Mouse (Mus musculus) heart, embryonic 11.5 days (tissue): ENCODE measurements around the gene Cdh5. TPM values are rescaled to one million over a fixed set of nuclear protein-coding genes. Genes with fewer than 3 reads are reported as not detected.
"Not testable (repeated sequence)": the region's sequence is repeated elsewhere in the genome, so short reads cannot be mapped to it uniquely, and the experiment has no call there.

Experiments
- ATAC-seq: fragments of 200-750 bp; cut with Nextera tagmentation; replicated peaks from 2 replicates; pipeline ENCODE4 v1.8.0; 2017; ENCODE audit warnings: moderate library complexity; ENCODE audit not compliant: insufficient number of reproducible peaks, low FRiP score, low TSS enrichment
- H3K27ac ChIP-seq: fragments of 300-500 bp; sonication (generic); 2 replicates; pipeline ENCODE4 v1.5.1; 2014; ENCODE audit warnings: mild to moderate bottlenecking, low read depth, low read length
- H3K27me3 ChIP-seq: fragments of 300-500 bp; sonication (generic); 2 replicates; pipeline ENCODE4 v1.6.1; 2014; ENCODE audit warnings: mild to moderate bottlenecking, low read length, mixed read lengths; ENCODE audit not compliant: control insufficient read depth, insufficient read depth
- H3K36me3 ChIP-seq: fragments of 300-500 bp; sonication (generic); 2 replicates; pipeline ENCODE4 v1.6.1; 2014; ENCODE audit warnings: mild to moderate bottlenecking, low read length, moderate library complexity, mixed read lengths; ENCODE audit not compliant: control insufficient read depth, insufficient read depth
- H3K4me1 ChIP-seq: fragments of 300-500 bp; sonication (generic); 2 replicates; pipeline ENCODE4 v1.6.1; 2014; ENCODE audit warnings: low read length; ENCODE audit not compliant: control insufficient read depth, insufficient read depth
- H3K4me2 ChIP-seq: fragments of 300-500 bp; sonication (generic); 2 replicates; pipeline ENCODE4 v1.6.1; 2014; ENCODE audit warnings: mild to moderate bottlenecking, moderate library complexity
- H3K4me3 ChIP-seq: fragments of 300-500 bp; sonication (generic); 2 replicates; pipeline ENCODE4 v1.5.1; 2014; ENCODE audit warnings: low read depth, low read length
- H3K9ac ChIP-seq: fragments of 300-500 bp; sonication (generic); 2 replicates; pipeline ENCODE4 v1.6.1; 2014; ENCODE audit warnings: mild to moderate bottlenecking, low read depth, low read length, moderate library complexity
- H3K9me3 ChIP-seq: fragments of 300-500 bp; sonication (generic); replicated peaks from 2 replicates; pipeline ENCODE4 v1.6.1; 2016; ENCODE audit warnings: low read length; ENCODE audit not compliant: control insufficient read depth
- WGBS: fragments of 180-500 bp; shearing (Covaris S2); extraction: QIAGEN DNeasy Blood & Tissue Kit; methylation state at CpG from one replicate; pipeline ENCODE4 v1.1.7; 2014; ENCODE audit not compliant: insufficient replicate concordance; 5-methylcytosine and 5-hydroxymethylcytosine counted together
- polyA plus RNA-seq: library from polyadenylated mRNA; unstranded; fragments of >200 nt; fragmentation: Nextera tagmentation; extraction: Ambion mirVana; gene quantifications from 2 replicates; pipeline ENCODE4 v1.2.1, GENCODE M21; 2014

The Cdh5 gene
- polyA plus RNA-seq, 1 experiment from 2014 or later: 42.6 TPM

DNA sequence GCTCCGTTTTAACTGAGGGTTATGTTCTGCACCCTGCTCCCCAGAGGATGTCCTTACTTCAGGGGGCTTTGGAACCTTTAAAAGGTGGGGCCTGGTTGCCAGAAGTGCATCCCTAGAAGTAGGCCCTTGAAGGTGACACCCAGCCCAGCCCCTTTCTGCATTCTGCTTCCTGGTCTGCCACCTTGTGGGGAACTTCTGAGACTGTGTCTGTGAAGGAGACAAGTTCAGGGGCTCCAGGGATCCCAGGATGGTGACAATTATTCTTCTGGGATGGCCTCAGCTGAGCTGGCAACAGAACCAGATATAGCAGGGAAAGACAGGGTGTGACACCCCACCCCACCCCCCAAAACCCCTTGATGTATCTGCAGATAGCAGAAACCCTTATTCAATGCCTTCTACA lies 14.3 kb upstream of the Cdh5 start:
- no peaks in the 10 kb centered on the region for H3K4me1 ChIP-seq
- no peaks in the 10 kb centered on the region for H3K9me3 ChIP-seq
- H3K9ac ChIP-seq: no peak overlapping the region
- H3K4me2 ChIP-seq: no peak overlapping the region
- WGBS: 20% methylated on average over 1 of the region's 1 CpGs
- H3K36me3 ChIP-seq: no peaks in the 10 kb centered on the region
- H3K27me3 ChIP-seq: no peaks in the 10 kb centered on the region
- H3K27ac ChIP-seq: no peak overlapping the region
- H3K4me3 ChIP-seq: no peak overlapping the region
- no peak for ATAC-seq

DNA sequence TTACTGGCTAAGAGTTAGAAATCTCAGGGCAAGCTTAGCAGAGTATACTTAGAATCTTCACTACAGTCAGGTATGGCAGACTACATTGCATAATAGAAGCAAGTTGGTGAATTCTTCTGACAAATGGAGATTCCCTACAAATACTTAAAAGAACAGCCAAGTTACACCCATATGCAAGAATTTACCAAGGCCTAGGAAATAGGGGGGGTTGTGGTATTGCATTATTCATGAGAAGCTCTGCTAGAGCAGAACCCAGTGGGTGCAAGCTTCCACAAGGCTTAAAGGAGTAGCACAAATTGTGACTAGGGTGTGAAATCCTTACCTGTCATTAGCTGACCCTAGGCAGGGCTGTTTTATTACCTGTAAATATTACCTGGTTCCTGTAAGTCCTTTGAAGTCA lies 13.5 kb upstream of the Cdh5 start:
- not testable (repeated sequence) for H3K4me2 ChIP-seq, H3K9me3 ChIP-seq, H3K27ac ChIP-seq, H3K9ac ChIP-seq, H3K27me3 ChIP-seq, H3K4me1 ChIP-seq, ATAC-seq, H3K36me3 ChIP-seq, H3K4me3 ChIP-seq

GRCm38 (mm10) chr8:104088881-104089280 lies 12.5 kb upstream of the Cdh5 start:
- 69% methylated on average over 3 of the region's 3 CpGs for WGBS
- Histone ChIP-seq H3K4me2 (no peak overlapping the region), H3K4me3 (no peak overlapping the region), H3K9ac (no peak overlapping the region), H3K36me3 (no peaks in the 10 kb centered on the region), H3K4me1 (no peaks in the 10 kb centered on the region), H3K9me3 (no peaks in the 10 kb centered on the region), H3K27me3 (no peaks in the 10 kb centered on the region), H3K27ac (no peak overlapping the region)
- no peak for ATAC-seq

GRCm38 (mm10) chr8:104090993-104091900 lies 10.2 kb upstream of the Cdh5 start:
- not testable (repeated sequence) for H3K4me3 ChIP-seq, H3K9ac ChIP-seq, H3K36me3 ChIP-seq, H3K27me3 ChIP-seq, H3K9me3 ChIP-seq, ATAC-seq, H3K4me1 ChIP-seq, H3K27ac ChIP-seq
- 5% methylated on average over 24 of the region's 24 CpGs for WGBS
- peak overlapping the region; percentile 50 for H3K4me2 ChIP-seq

DNA sequence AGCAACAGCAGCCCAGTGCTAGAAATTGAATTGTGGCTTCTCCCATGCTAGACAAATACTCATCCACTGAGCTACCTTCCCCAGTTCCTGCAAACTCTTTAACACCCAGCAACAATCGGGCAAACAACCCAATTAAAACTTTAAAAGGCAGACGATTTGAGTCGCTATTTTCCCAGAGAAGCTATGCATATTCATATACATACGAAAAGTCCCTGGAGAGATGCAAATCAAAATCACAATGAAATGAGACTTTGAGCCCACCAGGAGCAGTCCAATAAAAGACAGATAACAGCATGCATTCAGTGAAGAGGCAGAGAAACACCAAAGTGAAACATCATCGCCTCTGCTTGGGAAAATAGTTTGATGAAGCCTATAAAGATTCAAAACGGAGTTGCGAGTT lies 8.1 kb upstream of the Cdh5 start:
- 51% methylated on average over 7 of the region's 7 CpGs for WGBS
- no peak overlapping the region for H3K4me3 ChIP-seq

GRCm38 (mm10) chr8:104095595-104095994 lies 5.8 kb upstream of the Cdh5 start:
- H3K36me3 ChIP-seq: no peaks in the 10 kb centered on the region
- H3K4me2 ChIP-seq: no peak overlapping the region
- H3K27ac ChIP-seq: peak overlapping the region; percentile 84
- 60% methylated on average over 9 of the region's 9 CpGs for WGBS
- H3K4me1 ChIP-seq: peaks cover 7% of the 10 kb centered on the region; the same call in 1 of the 2 replicates
- no peak overlapping the region for H3K4me3 ChIP-seq
- H3K9ac ChIP-seq: peak overlapping the region; percentile 39; the same call in 1 of the 2 replicates
- H3K9me3 ChIP-seq: no peaks in the 10 kb centered on the region
- no peaks in the 10 kb centered on the region for H3K27me3 ChIP-seq
- ATAC-seq: peak; percentile 49

More for the DNA sequence above, 8.1 kb upstream of the Cdh5 start:
- no peaks in the 10 kb centered on the region for H3K4me1 ChIP-seq
- H3K27ac ChIP-seq: no peak overlapping the region
- H3K27me3 ChIP-seq: no peaks in the 10 kb centered on the region
- H3K9me3 ChIP-seq: no peaks in the 10 kb centered on the region
- no peaks in the 10 kb centered on the region for H3K36me3 ChIP-seq
- no peak for ATAC-seq
- H3K4me2 ChIP-seq: no peak overlapping the region
- H3K9ac ChIP-seq: no peak overlapping the region

GRCm38 (mm10) chr8:104096644-104097043 lies 4.8 kb upstream of the Cdh5 start:
- Histone ChIP-seq H3K27me3 (no peaks in the 10 kb centered on the region), H3K4me3 (no peak overlapping the region), H3K27ac (peak overlapping the region; percentile 84), H3K9me3 (no peaks in the 10 kb centered on the region), H3K9ac (no peak overlapping the region), H3K4me2 (no peak overlapping the region), H3K36me3 (no peaks in the 10 kb centered on the region), H3K4me1 (peaks cover 7% of the 10 kb centered on the region)
- WGBS: 49% methylated on average over 10 of the region's 10 CpGs
- 0 out of 2 replicates have a peak, but pooled peaks have one; percentile 25 for ATAC-seq

DNA sequence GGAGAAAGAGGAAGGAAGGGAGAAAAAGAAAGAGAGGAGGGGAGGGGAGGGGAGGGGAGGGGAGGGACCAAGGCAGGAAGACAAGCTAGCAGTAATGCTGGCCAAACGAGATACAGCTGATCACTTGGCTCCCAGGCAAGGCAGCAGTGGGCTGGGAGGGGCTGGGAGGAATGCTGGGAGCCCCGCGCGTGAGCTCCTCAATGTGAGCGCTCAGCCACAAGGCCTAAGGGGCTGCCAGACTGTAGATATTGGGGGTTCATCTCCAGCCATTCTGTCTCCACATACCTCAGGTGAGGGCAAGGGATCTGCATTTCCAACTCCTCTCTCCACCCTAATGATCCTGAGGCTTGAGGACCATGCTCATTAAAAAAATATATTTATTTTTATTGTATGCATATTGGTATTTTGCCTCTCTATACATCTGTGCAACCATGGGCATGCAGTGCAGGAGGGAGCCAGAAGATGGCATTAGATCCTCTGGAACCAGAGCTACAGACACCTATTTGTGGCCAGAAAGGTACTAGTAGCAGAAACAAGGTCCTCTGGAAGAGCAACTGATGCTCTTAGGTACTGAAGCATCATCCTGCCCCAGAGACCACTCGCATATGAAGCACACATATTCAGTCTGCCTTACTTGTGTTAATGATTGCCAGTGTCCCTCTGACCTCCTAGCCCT lies 2.6 kb upstream of the Cdh5 start:
- Histone ChIP-seq H3K27ac (peak overlapping the region; percentile 42; the same call in 1 of the 2 replicates), H3K36me3 (no peaks in the 10 kb centered on the region), H3K4me2 (no peak overlapping the region), H3K9me3 (no peaks in the 10 kb centered on the region), H3K4me3 (no peak overlapping the region), H3K9ac (no peak overlapping the region), H3K27me3 (no peaks in the 10 kb centered on the region), H3K4me1 (peaks cover 7% of the 10 kb centered on the region)
- 19% methylated on average over 6 of the region's 6 CpGs for WGBS
- no peak for ATAC-seq
